17 mouse cellular contexts compared by ENCODE assay signal in the genomic region with DNA sequence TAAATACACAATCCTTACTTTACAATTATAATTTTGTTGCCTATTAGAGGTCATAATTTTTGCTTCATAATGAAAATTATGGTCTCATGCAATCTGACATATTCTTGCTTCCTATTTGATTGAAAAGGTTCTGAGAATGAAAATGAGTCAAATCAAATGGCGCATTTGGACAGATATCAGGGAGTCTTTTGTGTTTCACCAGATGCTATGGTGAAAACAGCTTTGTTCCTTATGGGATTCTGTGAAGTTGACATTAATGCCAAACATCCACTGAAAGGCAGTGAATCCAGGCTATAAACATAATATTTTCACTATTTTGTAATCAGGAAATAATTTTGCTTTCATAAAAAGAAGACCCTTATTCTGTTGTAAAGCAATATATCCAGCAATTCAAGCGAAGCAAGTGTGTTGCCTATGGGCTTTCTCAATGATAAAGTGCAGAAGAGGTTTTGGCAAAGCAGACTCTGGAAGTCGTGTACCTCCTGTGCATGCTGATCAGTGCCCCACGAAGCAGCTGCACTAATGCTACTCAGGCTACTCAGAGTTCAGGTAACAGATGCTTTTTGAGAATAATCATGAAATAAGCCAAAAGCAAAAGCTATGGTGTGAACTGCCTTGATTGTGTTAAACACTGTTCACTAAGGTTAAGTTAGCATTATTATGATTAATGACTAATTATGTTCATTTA.
"Had no signal": no experiment of that assay in that cellular context is flagged by ENCODE, and none has a peak within 500 bp of the region (broad histone marks: within the 10 kb centered on the region; RNA-seq: fewer than 3 reads in every experiment).

No protein-coding gene starts in this region.

- H3K9ac ChIP-seq: limb, embryonic 12.5 days; liver, embryonic 13.5 days; liver, postnatal 0 days; lung, embryonic 15.5 days; midbrain, embryonic 13.5 days; neural tube, embryonic 13.5 days; stomach, embryonic 15.5 days had no signal

- H3K27ac ChIP-seq: left cerebral cortex, adult 2 months; limb, embryonic 12.5 days; liver, embryonic 13.5 days; lung, embryonic 15.5 days; macrophage; midbrain, embryonic 13.5 days; neural tube, embryonic 13.5 days; stomach, embryonic 15.5 days had no signal

- H3K4me2 ChIP-seq: limb, embryonic 12.5 days; liver, embryonic 13.5 days; lung, embryonic 15.5 days; midbrain, embryonic 13.5 days; neural tube, embryonic 13.5 days; stomach, embryonic 15.5 days had no signal

- H3K4me3 ChIP-seq: left cerebral cortex, adult 2 months; limb, embryonic 12.5 days; liver, embryonic 13.5 days; lung, embryonic 15.5 days; midbrain, embryonic 13.5 days; neural tube, embryonic 13.5 days; stomach, embryonic 15.5 days had no signal

- ATAC-seq: liver, postnatal 0 days; midbrain, embryonic 13.5 days had no signal

- H3K9me3 ChIP-seq: limb, embryonic 12.5 days; liver, embryonic 13.5 days; lung, embryonic 15.5 days; midbrain, embryonic 13.5 days; neural tube, embryonic 13.5 days; stomach, embryonic 15.5 days had no signal

- H3K27me3 ChIP-seq: limb, embryonic 12.5 days; liver, embryonic 13.5 days; lung, embryonic 15.5 days; midbrain, embryonic 13.5 days; neural tube, embryonic 13.5 days; stomach, embryonic 15.5 days had no signal

- H3K36me3 ChIP-seq: limb, embryonic 12.5 days; liver, embryonic 13.5 days; lung, embryonic 15.5 days; midbrain, embryonic 13.5 days; neural tube, embryonic 13.5 days; stomach, embryonic 15.5 days had no signal

- DNase-seq: kidney, adult 8-10 months; kidney, postnatal 25 days; liver; liver, embryonic 13.5 days; liver, postnatal 0 days; lung, postnatal 14 days; retina, postnatal 1 day; right cerebral cortex, postnatal 14 days; thymus, adult 2 months; thymus, postnatal 25 days had no signal

- H3K4me1 ChIP-seq: limb, embryonic 12.5 days; liver, embryonic 13.5 days; lung, embryonic 15.5 days; midbrain, embryonic 13.5 days; neural tube, embryonic 13.5 days; stomach, embryonic 15.5 days had no signal
